Mouse (Mus musculus): Measurements from ENCODE around the gene Grpel1.

The Grpel1 gene

DNA sequence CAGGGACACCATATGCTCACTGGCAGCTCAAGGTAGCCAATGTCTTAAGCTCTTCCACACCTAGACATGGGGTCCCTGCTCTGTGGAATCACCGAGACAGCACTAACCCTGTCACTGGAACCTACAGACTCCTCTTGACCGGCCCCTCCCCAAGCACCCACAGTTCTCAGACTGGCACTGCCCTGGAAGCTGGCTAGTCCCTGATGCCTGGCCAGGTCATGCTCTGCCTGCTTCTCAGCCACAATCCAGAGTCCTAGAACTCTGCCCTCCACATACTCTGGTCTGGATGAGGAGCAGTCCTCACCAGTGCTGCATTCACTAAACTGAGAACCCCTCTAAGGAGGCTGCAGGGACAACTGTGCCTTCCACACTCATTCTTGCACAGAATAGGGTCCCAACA lies 46.2 kb downstream of the Grpel1 start:
- no peak for DNase-seq (ENCODE audit: low spot score in 2 of 2)

DNA sequence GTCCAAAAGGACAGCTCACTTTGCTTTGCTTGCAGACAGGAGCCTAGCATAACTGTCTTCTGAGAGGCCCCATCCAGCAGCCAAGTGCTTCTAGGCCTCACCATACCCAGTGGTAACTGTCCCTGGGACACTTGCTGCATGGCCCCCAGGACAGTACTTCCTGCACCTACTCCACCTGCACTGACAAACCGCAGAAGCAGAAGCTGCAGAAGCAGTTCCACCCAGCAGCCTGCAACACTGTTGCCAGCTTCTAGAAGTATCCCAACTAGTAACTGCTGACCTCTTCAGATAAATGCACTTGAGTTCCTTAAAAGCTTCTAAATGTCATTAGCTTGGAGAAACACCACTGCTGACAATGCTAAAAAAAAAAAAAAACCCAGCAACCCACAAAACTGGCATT lies 50.3 kb downstream of the Grpel1 start:
- DNase-seq (ENCODE audit: low spot score in 2 of 2) = no peak

DNA sequence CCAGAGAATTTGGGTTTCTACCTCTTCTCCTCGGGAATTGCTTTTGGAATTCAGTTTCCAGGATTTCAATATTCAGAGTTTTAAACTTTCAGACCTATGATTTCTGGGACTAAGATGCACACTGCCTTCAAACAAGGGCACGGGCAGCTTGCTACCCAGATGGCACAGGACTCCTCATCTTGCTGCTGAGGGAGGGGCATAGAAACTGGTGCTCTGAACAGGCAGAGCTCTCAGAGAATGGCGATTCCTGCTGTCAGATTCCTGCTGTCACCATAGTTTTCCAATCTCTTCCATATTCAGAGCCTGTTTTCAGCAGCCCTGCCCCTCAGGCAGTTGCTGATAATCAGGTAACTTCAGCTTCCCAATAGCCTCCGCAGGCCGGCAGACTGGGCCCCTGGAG lies 50.8 kb downstream of the Grpel1 start:
- no peak for DNase-seq (ENCODE audit: low spot score in 2 of 2)

DNA sequence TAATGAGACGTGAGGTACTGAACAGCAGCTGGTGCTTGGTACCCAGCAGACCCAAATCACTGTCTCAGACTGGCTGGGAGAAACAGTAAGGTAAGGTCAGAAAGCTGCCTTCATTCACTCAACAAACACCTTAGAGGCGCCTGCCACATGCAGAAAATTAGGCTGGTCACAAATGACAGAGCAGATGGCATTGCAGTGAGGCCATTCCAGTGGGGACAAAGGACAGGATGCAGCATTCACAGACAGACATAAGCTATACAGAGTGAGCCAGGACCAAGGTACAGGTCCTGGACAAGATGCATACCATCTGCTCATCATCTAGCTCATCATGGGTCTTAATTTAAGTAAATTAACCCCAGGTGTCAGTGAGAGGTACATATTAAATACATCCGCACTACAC lies 52.8 kb downstream of the Grpel1 start:
- no peak for DNase-seq (ENCODE audit: low spot score in 2 of 2)

DNA sequence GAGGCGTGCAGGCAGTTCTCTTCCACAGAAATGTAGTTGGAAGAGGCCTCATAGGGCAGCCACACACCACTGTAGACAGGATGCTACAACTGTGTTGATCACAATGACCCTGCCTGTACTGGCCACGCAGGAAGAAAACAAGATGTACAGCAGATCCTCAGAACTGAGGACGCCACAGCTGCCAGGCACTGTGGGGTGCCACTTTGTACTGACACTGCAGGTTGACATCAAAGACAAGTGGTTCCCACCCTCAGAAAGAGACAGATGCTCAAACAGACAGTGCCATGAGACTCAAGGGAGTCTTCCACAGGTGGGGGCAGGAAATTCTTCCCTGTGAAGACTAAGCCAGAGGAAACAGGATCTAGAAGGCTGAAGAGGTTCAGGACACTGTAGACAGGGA lies 55.0 kb downstream of the Grpel1 start:
- no peak for DNase-seq (ENCODE audit: low spot score in 2 of 2)

DNA sequence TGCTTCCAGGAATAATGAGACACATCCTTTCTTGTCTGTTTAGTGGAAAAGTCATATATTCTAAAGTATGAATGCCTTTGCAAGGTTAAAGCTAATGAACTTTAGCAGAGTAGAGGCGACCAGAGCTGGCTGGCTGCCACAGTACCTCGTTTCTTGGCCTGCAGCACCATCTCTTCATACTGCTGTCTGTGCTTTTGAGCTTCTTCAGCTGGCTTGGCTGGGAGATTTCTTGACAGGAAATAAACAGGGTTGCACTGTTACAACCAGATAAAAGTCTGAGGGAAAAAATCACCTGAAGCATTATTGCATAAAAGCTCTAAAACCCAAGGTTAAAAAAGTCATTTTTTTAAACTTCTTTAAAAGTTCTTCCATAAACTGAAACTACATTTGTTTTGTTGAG lies 58.0 kb downstream of the Grpel1 start:
- DNase-seq (ENCODE audit: low spot score in 2 of 2) = no peak

DNA sequence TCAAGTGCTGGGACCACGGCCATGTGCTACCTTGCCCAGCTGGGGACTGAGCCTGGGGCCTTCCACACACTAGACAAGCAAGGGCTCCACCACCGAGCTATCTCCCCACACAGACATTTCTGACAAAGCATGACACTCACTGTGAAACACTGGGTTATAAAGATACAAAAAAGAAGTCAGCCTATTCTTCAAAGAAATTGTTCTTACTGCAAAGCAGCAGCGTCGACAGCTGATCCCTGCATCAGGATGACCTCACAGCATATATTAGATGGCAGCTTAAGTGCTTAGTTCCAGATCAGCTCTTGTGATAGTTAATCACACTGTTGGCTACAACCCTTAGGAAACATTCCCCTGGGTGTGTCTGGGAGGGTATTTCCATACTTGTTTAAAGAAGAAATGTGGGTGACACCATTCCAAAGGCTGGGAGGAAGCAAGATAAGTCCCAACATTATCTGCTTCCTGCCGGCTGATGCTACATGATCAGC lies 58.5 kb downstream of the Grpel1 start:
- no peak for DNase-seq (ENCODE audit: low spot score in 2 of 2)

Data from natural killer cell, adult 2 months (primary cell).